Mouse (Mus musculus) erythroblast, embryonic 14.5 days (primary cell): ENCODE data around the gene Mpc2. TPM values are rescaled to one million over a fixed set of nuclear protein-coding genes. Genes with fewer than 3 reads are reported as not detected.

Experiments used
- H3K27me3 ChIP-seq: 2 replicates; pipeline ENCODE4 v1.6.1; 2012; ENCODE audit warnings: inconsistent platforms; ENCODE audit not compliant: control insufficient read depth
- H3K36me3 ChIP-seq: 2 replicates; pipeline ENCODE4 v1.6.1; 2012; ENCODE audit warnings: mild to moderate bottlenecking, inconsistent platforms; ENCODE audit not compliant: control insufficient read depth
- H3K4me1 ChIP-seq: 2 replicates; pipeline ENCODE4 v1.6.1; 2012; ENCODE audit warnings: inconsistent platforms; ENCODE audit not compliant: control insufficient read depth
- H3K4me3 ChIP-seq: replicated peaks from 2 replicates; pipeline ENCODE3; 2012; ENCODE audit warnings: moderate library complexity, mild to moderate bottlenecking, inconsistent platforms
- H3K9me3 ChIP-seq: 2 replicates; pipeline ENCODE4 v1.6.1; 2012; ENCODE audit warnings: low read length, inconsistent platforms, mixed read lengths; ENCODE audit not compliant: control insufficient read depth
- GATA1 ChIP-seq: IDR thresholded peaks from 2 replicates; pipeline ENCODE4 v1.6.1; 2012; ENCODE audit warnings: low read length, inconsistent platforms, mixed read lengths
- TAL1 ChIP-seq: IDR thresholded peaks from 3 replicates; pipeline ENCODE4 v1.6.1; 2012; ENCODE audit warnings: low read length, inconsistent platforms, mixed read lengths
- polyA plus RNA-seq: library from polyadenylated mRNA; stranded (reverse); fragments of >175 nt; gene quantifications from 2 replicates; pipeline ENCODE4 v1.2.3, GENCODE M21; 2012

Mpc2 gene
- polyA plus RNA-seq, 1 experiment, result 45.7 TPM

GRCm38 (mm10) chr1:165486108-165486507 lies 25.7 kb downstream of the Mpc2 start:
- Histone ChIP-seq H3K27me3 (no peaks in the 10 kb centered on the region), H3K4me1 (no peaks in the 10 kb centered on the region), H3K4me3 (no peak overlapping the region), H3K36me3 (peaks cover 20% of the 10 kb centered on the region), H3K9me3 (no peaks in the 10 kb centered on the region)
- TF ChIP-seq TAL1 (no peak), GATA1 (no peak)

- Histone ChIP-seq H3K9me3 (no peaks in the 10 kb centered on the region), H3K27me3 (no peaks in the 10 kb centered on the region), H3K4me3 (no peak overlapping the region), H3K4me1 (no peaks in the 10 kb centered on the region), H3K36me3 (no peaks in the 10 kb centered on the region)
- TF ChIP-seq GATA1 (no peak), TAL1 (no peak)
Observed at GRCm38 (mm10) chr1:165489197-165489596, 28.8 kb downstream of the Mpc2 start.

DNA sequence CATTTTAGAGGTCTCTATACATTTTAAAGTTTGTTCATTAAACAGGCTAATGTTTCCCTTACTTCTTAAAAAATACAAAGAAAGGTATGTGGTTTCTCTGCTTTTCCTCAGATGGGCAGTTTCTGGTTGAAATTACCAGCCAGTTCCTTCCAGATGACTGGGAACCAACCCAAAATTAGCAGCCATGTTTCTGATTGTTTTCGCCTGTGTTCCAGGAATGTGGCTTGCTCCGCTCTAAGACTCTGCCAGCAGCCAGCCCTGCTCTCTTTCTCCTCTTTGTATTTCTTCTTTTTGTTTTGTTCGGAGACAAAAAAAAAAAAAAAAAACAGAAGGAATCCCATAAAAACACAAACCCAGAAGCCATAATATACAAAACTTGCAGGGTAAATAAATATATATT lies 38.4 kb downstream of the Mpc2 start:
- TF ChIP-seq TAL1 (no peak), GATA1 (no peak)
- Histone ChIP-seq H3K36me3 (no peaks in the 10 kb centered on the region), H3K4me3 (no peak overlapping the region), H3K27me3 (no peaks in the 10 kb centered on the region), H3K9me3 (no peaks in the 10 kb centered on the region), H3K4me1 (no peaks in the 10 kb centered on the region)

DNA sequence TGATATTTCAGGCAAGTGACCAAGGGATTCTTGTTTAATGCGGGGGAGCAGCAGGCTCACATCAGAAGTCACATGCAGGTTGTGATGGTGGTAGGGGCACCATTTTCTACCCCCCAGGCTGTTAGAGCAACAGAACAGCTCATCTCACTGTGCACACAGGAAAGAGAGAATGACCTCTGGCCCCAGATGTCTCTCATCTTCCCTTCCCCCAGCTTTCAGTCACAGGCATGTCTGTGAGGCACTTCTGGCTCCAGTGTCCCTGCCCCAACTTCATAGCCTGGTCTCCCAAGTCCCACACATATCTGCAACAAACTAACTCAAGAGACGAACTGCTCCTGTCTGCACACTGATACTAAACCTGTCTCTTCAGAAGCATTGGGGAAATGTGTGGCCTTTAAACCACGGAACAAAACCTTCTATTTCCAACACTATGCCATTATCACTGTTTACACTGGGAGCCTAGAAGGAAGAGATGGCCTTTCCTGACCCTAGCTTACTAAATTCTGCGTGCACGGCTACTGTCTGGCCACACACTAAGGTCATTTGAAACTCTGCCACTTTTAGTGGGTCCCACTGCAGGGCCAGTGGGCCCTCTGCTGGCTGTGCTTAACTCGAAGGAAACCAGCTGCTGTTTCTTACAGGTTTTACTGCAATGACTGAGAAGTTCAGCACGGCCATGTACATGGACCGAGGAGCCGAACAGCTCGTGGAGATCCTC lies 43.0 kb downstream of the Mpc2 start:
- Histone ChIP-seq H3K4me1 (no peaks in the 10 kb centered on the region), H3K9me3 (no peaks in the 10 kb centered on the region), H3K4me3 (no peak overlapping the region), H3K36me3 (no peaks in the 10 kb centered on the region), H3K27me3 (no peaks in the 10 kb centered on the region)
- no peak for TF ChIP-seq GATA1

GRCm38 (mm10) chr1:165506303-165506702 lies 45.9 kb downstream of the Mpc2 start:
- Histone ChIP-seq H3K36me3 (no peaks in the 10 kb centered on the region), H3K4me1 (no peaks in the 10 kb centered on the region), H3K9me3 (no peaks in the 10 kb centered on the region), H3K27me3 (no peaks in the 10 kb centered on the region), H3K4me3 (no peak overlapping the region)
- no peak for TF ChIP-seq GATA1
- TF ChIP-seq TAL1, result no peak

GRCm38 (mm10) chr1:165510161-165510560 lies 49.7 kb downstream of the Mpc2 start:
- TF ChIP-seq GATA1 (no peak), TAL1 (no peak)
- H3K4me1 ChIP-seq, result no peaks in the 10 kb centered on the region
- no peak overlapping the region for H3K4me3 ChIP-seq
- no peaks in the 10 kb centered on the region for H3K36me3 ChIP-seq
- no peaks in the 10 kb centered on the region for H3K27me3 ChIP-seq
- no peaks in the 10 kb centered on the region for H3K9me3 ChIP-seq

GRCm38 (mm10) chr1:165520716-165521115 lies 60.3 kb downstream of the Mpc2 start:
- H3K9me3 ChIP-seq, result no peaks in the 10 kb centered on the region
- no peaks in the 10 kb centered on the region for H3K27me3 ChIP-seq
- no peaks in the 10 kb centered on the region for H3K4me1 ChIP-seq
- H3K4me3 ChIP-seq, result no peak overlapping the region
- TF ChIP-seq GATA1, result no peak
- TF ChIP-seq TAL1, result no peak
- no peaks in the 10 kb centered on the region for H3K36me3 ChIP-seq

Other genes starting within 250 kb of the Mpc2 start
- gene Tiprl, start 223.6 kb upstream of the Mpc2 start, polyA plus RNA-seq, result 1.1 and 1.2 TPM in 2 replicates
- 0.01 TPM in 1 of 2 replicates, not detected in the other for gene Gpr161, start 164.8 kb upstream of the Mpc2 start, polyA plus RNA-seq
- 3.3 and 5.3 TPM in 2 replicates for gene Dcaf6, start 162 bp upstream of the Mpc2 start, polyA plus RNA-seq
- not detected in 2 replicates for gene Adcy10, start 24.5 kb downstream of the Mpc2 start, polyA plus RNA-seq
- 0.05 TPM in 1 of 2 replicates, not detected in the other for gene Mpzl1, start 173.9 kb downstream of the Mpc2 start, polyA plus RNA-seq
- gene Rcsd1, start 249.1 kb downstream of the Mpc2 start, polyA plus RNA-seq, result 0.11 and 0.19 TPM in 2 replicates